Mouse (Mus musculus) thymus, adult 2 months (tissue): ENCODE measurements around the gene Nagpa. TPM values are rescaled to one million over a fixed set of nuclear protein-coding genes. Genes with fewer than 3 reads are reported as not detected.

Source experiments
- DNase-seq: peaks from one replicate; pipeline ENCODE4 v3.0.0; 2021
- H3K27ac ChIP-seq: fragments of 200-500 bp; 2 replicates; pipeline ENCODE4 v1.5.1; 2012; ENCODE audit warnings: low read length, control low read depth; ENCODE audit not compliant: control insufficient read depth, insufficient read depth
- H3K27me3 ChIP-seq: fragments of 200-500 bp; 2 replicates; pipeline ENCODE4 v1.6.1; 2012; ENCODE audit warnings: mild to moderate bottlenecking, low read length, moderate library complexity, mixed read lengths; ENCODE audit not compliant: control insufficient read depth, insufficient read depth
- H3K36me3 ChIP-seq: fragments of 200-500 bp; 2 replicates; pipeline ENCODE4 v1.6.1; 2012; ENCODE audit warnings: mild to moderate bottlenecking, low read length, moderate library complexity; ENCODE audit not compliant: control insufficient read depth, insufficient read depth
- H3K4me1 ChIP-seq: fragments of 200-500 bp; replicated peaks from 2 replicates; pipeline ENCODE4 v1.6.1; 2012; ENCODE audit warnings: low read length; ENCODE audit not compliant: control insufficient read depth, insufficient read depth
- H3K4me3 ChIP-seq: fragments of 200-500 bp; 2 replicates; pipeline ENCODE4 v1.5.1; 2012; ENCODE audit warnings: mild to moderate bottlenecking, low read length, control low read depth, moderate library complexity; ENCODE audit not compliant: control insufficient read depth, insufficient read depth
- CTCF ChIP-seq: fragments of 200-500 bp; IDR thresholded peaks from 2 replicates; pipeline ENCODE4 v1.5.1; 2012; ENCODE audit warnings: mild to moderate bottlenecking, control low read depth, low read length, moderate library complexity, borderline replicate concordance; ENCODE audit not compliant: control insufficient read depth, poor library complexity, insufficient read depth; ENCODE audit errors: extremely low read depth
- POLR2A ChIP-seq: fragments of 200-500 bp; IDR thresholded peaks from 2 replicates; pipeline ENCODE4 v1.6.1; 2012; ENCODE audit warnings: mild to moderate bottlenecking, low read length, control low read depth, moderate library complexity; ENCODE audit not compliant: control insufficient read depth, poor library complexity, insufficient read depth; ENCODE audit errors: extremely low read depth
- WGBS: fragments of 180-500 bp; shearing (Covaris S2); methylation state at CpG from one replicate; pipeline ENCODE4 v1.1.7; 2018; 5-methylcytosine and 5-hydroxymethylcytosine counted together
- polyA plus RNA-seq: library from polyadenylated mRNA; depleted of rRNA; stranded (reverse); fragments of >200 nt; gene quantifications from 2 replicates; pipeline ENCODE4 v1.2.3, GENCODE M21; 2012; rRNA removed

Nagpa gene
- polyA plus RNA-seq, 1 experiment = 59.7 TPM

GRCm38 (mm10) chr16:5145570-5145969 is 58.2 kb downstream of the Nagpa start:
- no peaks in the 10 kb centered on the region; the same call in 1 of the 2 replicates for H3K27me3 ChIP-seq
- 0 out of 2 replicates have a peak, but pooled peaks cover 10% of the 10 kb centered on the region for H3K4me1 ChIP-seq
- under 1% methylated on average over 7 of the region's 7 CpGs for WGBS
- no peak overlapping the region for H3K27ac ChIP-seq
- DNase-seq = peak; percentile 69
- no peak for TF ChIP-seq CTCF
- no peak for TF ChIP-seq POLR2A
- no peaks in the 10 kb centered on the region for H3K36me3 ChIP-seq
- H3K4me3 ChIP-seq = no peak overlapping the region

Other genes with a start within 250 kb of the Nagpa start
- 85.0 and 89.0 TPM in 2 replicates for gene Anks3, start 239.8 kb downstream of the Nagpa start, polyA plus RNA-seq
- 0.15 and 0.44 TPM in 2 replicates for gene Sept12, start 206.2 kb downstream of the Nagpa start, polyA plus RNA-seq
- gene Smim22, start 196.7 kb downstream of the Nagpa start, polyA plus RNA-seq = 3.4 and 4.6 TPM in 2 replicates
- gene Rogdi, start 190.5 kb downstream of the Nagpa start, polyA plus RNA-seq = 117 and 142 TPM in 2 replicates
- 103 and 105 TPM in 2 replicates for gene Glyr1, start 154.1 kb downstream of the Nagpa start, polyA plus RNA-seq
- gene Ubn1, start 154.0 kb downstream of the Nagpa start, polyA plus RNA-seq = 106 and 110 TPM in 2 replicates
- 1.0 and 1.3 TPM in 2 replicates for gene Ppl, start 71.6 kb downstream of the Nagpa start, polyA plus RNA-seq
- gene Sec14l5, start 56.9 kb downstream of the Nagpa start, polyA plus RNA-seq = 1.5 and 2.0 TPM in 2 replicates
- 1.9 and 2.8 TPM in 2 replicates for gene AU021092, start 18.3 kb upstream of the Nagpa start, polyA plus RNA-seq
- gene Alg1, start 29.6 kb upstream of the Nagpa start, polyA plus RNA-seq = 61.7 and 71.7 TPM in 2 replicates
- gene Eef2kmt, start 52.0 kb upstream of the Nagpa start, polyA plus RNA-seq = 32.2 and 34.6 TPM in 2 replicates